Mouse (Mus musculus) frontal cortex, postnatal 14 days (tissue): Measurements from ENCODE around the gene Fam3b.

ENCODE experiments used
- DNase-seq, 2 experiments: peaks; one replicate each; pipeline ENCODE4 v3.0.0; 2022; ENCODE audit warnings: low spot score in 2 of 2

Fam3b gene

GRCm38 (mm10) chr16:97492369-97492768 is 22.2 kb downstream of the Fam3b start:
- no peak for DNase-seq

- no peak for DNase-seq
Observed at GRCm38 (mm10) chr16:97478655-97479054, 36.0 kb downstream of the Fam3b start.

GRCm38 (mm10) chr16:97476524-97476923 is 38.1 kb downstream of the Fam3b start:
- no peak for DNase-seq

- DNase-seq = no peak
Observed at GRCm38 (mm10) chr16:97475581-97475980, 39.0 kb downstream of the Fam3b start.

GRCm38 (mm10) chr16:97474671-97475070 is 39.9 kb downstream of the Fam3b start:
- no peak for DNase-seq

- DNase-seq = no peak
Observed at GRCm38 (mm10) chr16:97467993-97468791, 46.4 kb downstream of the Fam3b start.

- DNase-seq = no peak
Observed at GRCm38 (mm10) chr16:97467472-97467871, 47.1 kb downstream of the Fam3b start.

- DNase-seq = no peak
Observed at GRCm38 (mm10) chr16:97466182-97466957, 48.2 kb downstream of the Fam3b start.

- DNase-seq = no peak
Observed at GRCm38 (mm10) chr16:97462481-97463181, 52.0 kb downstream of the Fam3b start, which contains the start of gene Mx1. Mx1 (minus strand) TSS chr16:97462907.

- DNase-seq = no peak
Observed at GRCm38 (mm10) chr16:97461271-97461670, 53.3 kb downstream of the Fam3b start.

- no peak for DNase-seq
Observed at GRCm38 (mm10) chr16:97459831-97460230, 54.8 kb downstream of the Fam3b start.

- no peak for DNase-seq
Observed at GRCm38 (mm10) chr16:97447386-97447785, 67.2 kb downstream of the Fam3b start.

- DNase-seq = no peak
Observed at GRCm38 (mm10) chr16:97443670-97444263, 70.8 kb downstream of the Fam3b start.

GRCm38 (mm10) chr16:97441967-97442366 is 72.6 kb downstream of the Fam3b start:
- peak in 1 of 2 experiments; percentile 26 for DNase-seq

GRCm38 (mm10) chr16:97438191-97438590 is 76.4 kb downstream of the Fam3b start:
- DNase-seq = no peak

- DNase-seq = no peak
Observed at GRCm38 (mm10) chr16:97437448-97438056, 77.1 kb downstream of the Fam3b start.

GRCm38 (mm10) chr16:97434206-97434605 is 80.4 kb downstream of the Fam3b start:
- DNase-seq = no peak

GRCm38 (mm10) chr16:97431328-97431727 is 83.3 kb downstream of the Fam3b start:
- DNase-seq = no peak

GRCm38 (mm10) chr16:97430091-97430490 is 84.5 kb downstream of the Fam3b start:
- DNase-seq = no peak

GRCm38 (mm10) chr16:97428026-97428425 is 86.6 kb downstream of the Fam3b start:
- no peak for DNase-seq

- DNase-seq = no peak
Observed at GRCm38 (mm10) chr16:97423627-97424026, 91.0 kb downstream of the Fam3b start.
